Mouse (Mus musculus) E14TG2a.4 (cell line): ENCODE results near the gene Robo1.

Source experiments
- CTCF ChIP-seq: conservative IDR thresholded peaks from 2 replicates; pipeline ENCODE4 v1.5.1; 2014; ENCODE audit warnings: low read length
- NANOG ChIP-seq: IDR thresholded peaks from 2 replicates; pipeline ENCODE4 v1.6.1; 2014; ENCODE audit warnings: borderline replicate concordance, low read length, mixed read lengths
- POU5F1 ChIP-seq: IDR thresholded peaks from 2 replicates; pipeline ENCODE4 v1.6.1; 2014; ENCODE audit warnings: low read length, borderline replicate concordance

DNA sequence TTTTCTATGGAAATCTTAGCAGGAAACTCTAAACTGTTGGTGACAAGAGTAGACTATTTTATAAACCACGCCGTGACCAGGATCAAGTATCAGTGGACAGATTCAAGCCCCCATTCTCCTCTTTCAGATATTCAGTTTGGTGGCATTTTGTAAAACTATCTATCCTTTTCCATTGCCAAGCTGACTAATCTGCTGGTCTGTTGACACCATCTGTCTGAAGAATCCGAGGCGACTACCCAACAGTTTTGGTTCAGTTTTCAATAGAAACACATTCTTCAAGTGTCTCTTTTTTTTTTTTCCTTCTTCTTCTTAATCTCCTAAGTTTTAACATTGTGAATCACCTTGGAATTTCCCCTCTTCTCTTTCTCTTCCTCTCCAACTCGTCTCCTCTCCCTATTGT is 397.7 kb downstream of the Robo1 start:
- TF ChIP-seq CTCF (no peak), POU5F1 (no peak), NANOG (no peak)
